Mouse (Mus musculus) c-Kit-positive CD71-positive TER-119-negative erythroid progenitor cells, embryonic 14.5 days (primary cell): ENCODE results near the gene Amn.

Experiments used
- DNase-seq: peaks from one replicate; pipeline ENCODE4 v3.0.0-alpha.2; 2013; ENCODE audit warnings: low read depth

Amn gene

GRCm38 (mm10) chr12:111270629-111271277, at the start of gene Amn:
Amn (plus strand) TSS chr12:111271095.
- no peak for DNase-seq

- DNase-seq = no peak
Observed at GRCm38 (mm10) chr12:111225197-111225780, 45.6 kb upstream of the Amn start.

GRCm38 (mm10) chr12:111227410-111227809, 43.5 kb upstream of the Amn start:
- DNase-seq = no peak

GRCm38 (mm10) chr12:111228488-111228887, 42.4 kb upstream of the Amn start:
- no peak for DNase-seq

- no peak for DNase-seq
Observed at GRCm38 (mm10) chr12:111230793-111231192, 40.1 kb upstream of the Amn start.

GRCm38 (mm10) chr12:111233798-111234197, 37.1 kb upstream of the Amn start:
- peak; percentile 23 for DNase-seq

GRCm38 (mm10) chr12:111234383-111234782, 36.5 kb upstream of the Amn start:
- DNase-seq = no peak

GRCm38 (mm10) chr12:111235631-111236030, 35.3 kb upstream of the Amn start:
- no peak for DNase-seq

- no peak for DNase-seq
Observed at GRCm38 (mm10) chr12:111237611-111238188, 33.2 kb upstream of the Amn start.

- DNase-seq = no peak
Observed at GRCm38 (mm10) chr12:111238345-111238744, 32.5 kb upstream of the Amn start.

GRCm38 (mm10) chr12:111238778-111239177, 32.1 kb upstream of the Amn start:
- DNase-seq = no peak

GRCm38 (mm10) chr12:111239930-111240329, 31.0 kb upstream of the Amn start:
- no peak for DNase-seq

GRCm38 (mm10) chr12:111241916-111242315, 29.0 kb upstream of the Amn start:
- no peak for DNase-seq

- no peak for DNase-seq
Observed at GRCm38 (mm10) chr12:111242346-111242745, 28.5 kb upstream of the Amn start.

GRCm38 (mm10) chr12:111243733-111244132, 27.2 kb upstream of the Amn start:
- no peak for DNase-seq

- no peak for DNase-seq
Observed at GRCm38 (mm10) chr12:111245070-111245469, 25.8 kb upstream of the Amn start.

- peak; percentile 71 for DNase-seq
Observed at GRCm38 (mm10) chr12:111246808-111247464, 24.0 kb upstream of the Amn start.

- DNase-seq = no peak
Observed at GRCm38 (mm10) chr12:111249095-111249494, 21.8 kb upstream of the Amn start.

- no peak for DNase-seq
Observed at GRCm38 (mm10) chr12:111250116-111250515, 20.8 kb upstream of the Amn start.

- DNase-seq = no peak
Observed at GRCm38 (mm10) chr12:111251227-111251626, 19.7 kb upstream of the Amn start.

- DNase-seq = no peak
Observed at GRCm38 (mm10) chr12:111263650-111264049, 7.2 kb upstream of the Amn start.

- DNase-seq = no peak
Observed at GRCm38 (mm10) chr12:111265212-111265611, 5.7 kb upstream of the Amn start.

GRCm38 (mm10) chr12:111266592-111266991, 4.3 kb upstream of the Amn start:
- DNase-seq = peak; percentile 72
